Mouse (Mus musculus) lung, embryonic 14.5 days (tissue): Measurements from ENCODE around the gene Tdrd6. TPM values are rescaled to one million over a fixed set of nuclear protein-coding genes. Genes with fewer than 3 reads are reported as not detected.
A peak's percentile ranks its signal among the peaks of the same experiment; 100 is the strongest.

Source experiments
- ATAC-seq: fragments of 200-750 bp; cut with Nextera tagmentation; 2 replicates; pipeline ENCODE4 v1.8.0; 2017; ENCODE audit warnings: mild to moderate bottlenecking, moderate TSS enrichment, moderate library complexity; ENCODE audit not compliant: insufficient read depth
- DNase-seq: peaks from one replicate; pipeline ENCODE4 v3.0.0-alpha.2; 2015
- H3K27ac ChIP-seq: fragments of 300-500 bp; sonication (generic); 2 replicates; pipeline ENCODE4 v1.5.1; 2014; ENCODE audit warnings: low read depth, mild to moderate bottlenecking, moderate library complexity
- H3K27me3 ChIP-seq: fragments of 300-500 bp; sonication (generic); 2 replicates; pipeline ENCODE4 v1.6.1; 2014; ENCODE audit warnings: low read length, control low read depth; ENCODE audit not compliant: insufficient read depth
- H3K36me3 ChIP-seq: fragments of 300-500 bp; sonication (generic); 2 replicates; pipeline ENCODE4 v1.6.1; 2014; ENCODE audit warnings: control low read depth; ENCODE audit not compliant: insufficient read depth
- H3K4me1 ChIP-seq: fragments of 300-500 bp; sonication (generic); 2 replicates; pipeline ENCODE4 v1.6.1; 2014; ENCODE audit warnings: antibody characterized with exemption, control low read depth; ENCODE audit not compliant: insufficient read depth
- H3K4me2 ChIP-seq: fragments of 300-500 bp; sonication (generic); 2 replicates; pipeline ENCODE4 v1.6.1; 2014; ENCODE audit warnings: mild to moderate bottlenecking
- H3K4me3 ChIP-seq: fragments of 300-500 bp; sonication (generic); 2 replicates; pipeline ENCODE4 v1.5.1; 2014; ENCODE audit warnings: low read depth, low read length
- H3K9ac ChIP-seq: fragments of 300-500 bp; sonication (generic); 2 replicates; pipeline ENCODE4 v1.6.1; 2014
- H3K9me3 ChIP-seq: fragments of 300-500 bp; sonication (generic); 2 replicates; pipeline ENCODE4 v1.6.1; 2016; ENCODE audit warnings: low read depth, low read length, control low read depth
- CTCF ChIP-seq: IDR thresholded peaks from 2 replicates; pipeline ENCODE4 v1.5.1; 2016; ENCODE audit warnings: antibody characterized with exemption, low read depth
- WGBS: fragments of 180-500 bp; shearing (Covaris S2); extraction: QIAGEN DNeasy Blood & Tissue Kit; methylation state at CpG from one replicate; pipeline ENCODE4 v1.1.7; 2014; 5-methylcytosine and 5-hydroxymethylcytosine counted together
- polyA plus RNA-seq: library from polyadenylated mRNA; unstranded; fragments of >200 nt; fragmentation: Nextera tagmentation; extraction: Ambion mirVana; gene quantifications from 2 replicates; pipeline ENCODE4 v1.2.1, GENCODE M21; 2014

Tdrd6 gene
- polyA plus RNA-seq, 1 experiment from 2014 or later, result not detected

GRCm38 (mm10) chr17:43587278-43587677 is 42.8 kb downstream of the Tdrd6 start:
- no peak for TF ChIP-seq CTCF

GRCm38 (mm10) chr17:43584771-43585170 is 45.3 kb downstream of the Tdrd6 start:
- Histone ChIP-seq H3K9ac (no peak overlapping the region), H3K36me3 (no peaks in the 10 kb centered on the region), H3K27me3 (no peaks in the 10 kb centered on the region), H3K4me1 (0 out of 2 replicates have a peak, but pooled peaks cover 10% of the 10 kb centered on the region), H3K9me3 (no peaks in the 10 kb centered on the region), H3K4me3 (no peak overlapping the region), H3K4me2 (no peak overlapping the region), H3K27ac (no peak overlapping the region)
- TF ChIP-seq CTCF, result no peak
- peak; percentile 51 for DNase-seq
- WGBS, result 51% methylated on average over 7 of the region's 7 CpGs
- ATAC-seq, result no peak

More at GRCm38 (mm10) chr17:43587278-43587677, 42.8 kb downstream of the Tdrd6 start:
- H3K36me3 ChIP-seq, result no peaks in the 10 kb centered on the region
- no peak overlapping the region for H3K9ac ChIP-seq
- DNase-seq, result no peak
- WGBS, result 82% methylated on average over 2 of the region's 2 CpGs
- no peak overlapping the region for H3K4me2 ChIP-seq
- H3K4me1 ChIP-seq, result 0 out of 2 replicates have a peak, but pooled peaks cover 2% of the 10 kb centered on the region
- H3K27me3 ChIP-seq, result no peaks in the 10 kb centered on the region
- no peaks in the 10 kb centered on the region for H3K9me3 ChIP-seq
- H3K4me3 ChIP-seq, result no peak overlapping the region
- ATAC-seq, result no peak
- no peak overlapping the region for H3K27ac ChIP-seq

DNA sequence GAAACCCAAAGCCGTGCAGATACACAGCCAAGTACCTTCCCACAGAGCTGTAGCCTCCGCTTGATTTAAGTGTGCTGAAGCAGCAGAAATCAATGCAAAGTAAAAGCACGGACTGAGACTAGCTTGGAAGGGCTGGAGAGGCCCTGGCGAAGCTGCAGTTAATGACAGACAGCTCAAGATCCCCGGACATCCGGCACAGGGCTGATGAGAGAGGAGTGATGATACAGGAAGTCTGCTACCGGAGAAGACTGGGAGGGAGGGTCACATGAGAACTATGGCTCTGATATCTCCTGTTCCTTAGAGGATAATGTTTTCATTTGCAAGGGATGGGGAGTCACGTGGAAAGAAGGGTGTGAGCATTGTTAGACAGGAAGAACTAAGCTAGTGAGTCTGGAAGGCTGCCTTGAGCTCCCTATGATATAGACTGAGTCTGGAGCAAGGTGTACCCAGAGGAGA is 49.1 kb downstream of the Tdrd6 start:
- WGBS, result 19% methylated on average over 8 of the region's 8 CpGs
- no peak for TF ChIP-seq CTCF
- no peaks in the 10 kb centered on the region for H3K27me3 ChIP-seq
- H3K27ac ChIP-seq, result peak overlapping the region; percentile 67; the same call in 1 of the 2 replicates
- H3K9me3 ChIP-seq, result no peaks in the 10 kb centered on the region
- H3K36me3 ChIP-seq, result no peaks in the 10 kb centered on the region
- H3K4me1 ChIP-seq, result 0 out of 2 replicates have a peak, but pooled peaks cover 10% of the 10 kb centered on the region
- peak overlapping the region; percentile 35; the same call in 1 of the 2 replicates for H3K4me2 ChIP-seq
- H3K4me3 ChIP-seq, result no peak overlapping the region; the same call in 1 of the 2 replicates
- ATAC-seq (peak; percentile 78), DNase-seq (peak; percentile 63)
- H3K9ac ChIP-seq, result no peak overlapping the region

- Histone ChIP-seq H3K4me2 (peak overlapping the region; percentile 35; the same call in 1 of the 2 replicates), H3K4me1 (0 out of 2 replicates have a peak, but pooled peaks cover 10% of the 10 kb centered on the region), H3K4me3 (no peak overlapping the region), H3K36me3 (no peaks in the 10 kb centered on the region), H3K9ac (no peak overlapping the region), H3K9me3 (no peaks in the 10 kb centered on the region), H3K27ac (peak overlapping the region; percentile 67; the same call in 1 of the 2 replicates), H3K27me3 (no peaks in the 10 kb centered on the region)
- no peak for DNase-seq
- 30% methylated on average over 3 of the region's 3 CpGs for WGBS
- no peak for ATAC-seq
- no peak for TF ChIP-seq CTCF
These were observed 49.6 kb downstream of the Tdrd6 start for GRCm38 (mm10) chr17:43580456-43580855.

DNA sequence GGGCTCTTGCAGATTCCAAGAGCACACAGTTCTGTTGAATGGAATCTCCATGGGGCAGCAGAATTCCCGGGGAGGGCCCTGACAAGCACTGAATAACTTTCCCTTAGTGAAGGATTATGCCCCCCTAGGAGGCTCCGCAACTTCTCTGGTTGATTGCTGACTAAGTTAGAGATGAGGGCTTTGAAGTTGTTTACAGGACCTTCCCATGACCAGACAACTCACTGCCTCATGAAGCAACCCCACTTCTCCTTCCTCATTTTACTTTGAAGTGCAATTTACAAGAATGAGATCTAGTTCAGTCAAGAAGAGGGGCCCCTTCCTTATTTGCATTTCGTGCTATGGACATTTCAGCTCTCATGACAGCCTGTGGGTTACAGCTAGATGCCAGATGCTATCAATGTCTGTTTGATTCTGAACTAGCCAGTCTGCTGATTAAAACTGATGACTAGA is 56.5 kb downstream of the Tdrd6 start:
- 27% methylated on average over 3 of the region's 3 CpGs for WGBS
- no peak overlapping the region for H3K4me3 ChIP-seq
- no peaks in the 10 kb centered on the region for H3K27me3 ChIP-seq
- no peak for DNase-seq
- no peaks in the 10 kb centered on the region for H3K9me3 ChIP-seq
- H3K4me1 ChIP-seq, result no peaks in the 10 kb centered on the region; the same call in 1 of the 2 replicates
- H3K4me2 ChIP-seq, result no peak overlapping the region
- H3K9ac ChIP-seq, result no peak overlapping the region
- no peak for TF ChIP-seq CTCF
- no peak overlapping the region for H3K27ac ChIP-seq
- no peaks in the 10 kb centered on the region for H3K36me3 ChIP-seq
- no peak for ATAC-seq

DNA sequence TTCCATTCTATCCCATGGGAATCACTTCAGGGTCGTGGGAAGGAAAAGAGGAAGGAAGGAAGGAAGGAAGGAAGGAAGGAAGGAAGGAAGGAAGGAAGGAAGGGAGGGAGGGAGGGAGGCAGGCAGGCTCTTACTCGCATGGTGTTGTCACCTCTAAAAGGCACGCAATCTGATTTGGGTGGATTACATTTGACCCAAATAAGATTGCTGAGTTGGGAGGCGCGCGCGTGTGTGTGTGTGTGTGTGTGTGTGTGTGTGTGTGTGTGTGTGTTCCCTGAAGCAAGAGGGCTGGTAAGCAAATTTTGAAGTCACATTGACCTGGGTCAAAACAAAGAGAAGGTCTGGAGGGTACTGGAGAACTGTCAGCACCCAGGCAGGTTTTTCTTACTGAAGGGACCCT is 60.8 kb downstream of the Tdrd6 start:
- Histone ChIP-seq H3K9ac (no peak overlapping the region), H3K27me3 (no peaks in the 10 kb centered on the region), H3K36me3 (no peaks in the 10 kb centered on the region), H3K27ac (no peak overlapping the region), H3K4me2 (no peak overlapping the region), H3K4me3 (no peak overlapping the region), H3K4me1 (no peaks in the 10 kb centered on the region; the same call in 1 of the 2 replicates), H3K9me3 (no peaks in the 10 kb centered on the region)
- WGBS, result 48% methylated on average over 7 of the region's 7 CpGs
- no peak for TF ChIP-seq CTCF
- DNase-seq (no peak), ATAC-seq (no peak)

DNA sequence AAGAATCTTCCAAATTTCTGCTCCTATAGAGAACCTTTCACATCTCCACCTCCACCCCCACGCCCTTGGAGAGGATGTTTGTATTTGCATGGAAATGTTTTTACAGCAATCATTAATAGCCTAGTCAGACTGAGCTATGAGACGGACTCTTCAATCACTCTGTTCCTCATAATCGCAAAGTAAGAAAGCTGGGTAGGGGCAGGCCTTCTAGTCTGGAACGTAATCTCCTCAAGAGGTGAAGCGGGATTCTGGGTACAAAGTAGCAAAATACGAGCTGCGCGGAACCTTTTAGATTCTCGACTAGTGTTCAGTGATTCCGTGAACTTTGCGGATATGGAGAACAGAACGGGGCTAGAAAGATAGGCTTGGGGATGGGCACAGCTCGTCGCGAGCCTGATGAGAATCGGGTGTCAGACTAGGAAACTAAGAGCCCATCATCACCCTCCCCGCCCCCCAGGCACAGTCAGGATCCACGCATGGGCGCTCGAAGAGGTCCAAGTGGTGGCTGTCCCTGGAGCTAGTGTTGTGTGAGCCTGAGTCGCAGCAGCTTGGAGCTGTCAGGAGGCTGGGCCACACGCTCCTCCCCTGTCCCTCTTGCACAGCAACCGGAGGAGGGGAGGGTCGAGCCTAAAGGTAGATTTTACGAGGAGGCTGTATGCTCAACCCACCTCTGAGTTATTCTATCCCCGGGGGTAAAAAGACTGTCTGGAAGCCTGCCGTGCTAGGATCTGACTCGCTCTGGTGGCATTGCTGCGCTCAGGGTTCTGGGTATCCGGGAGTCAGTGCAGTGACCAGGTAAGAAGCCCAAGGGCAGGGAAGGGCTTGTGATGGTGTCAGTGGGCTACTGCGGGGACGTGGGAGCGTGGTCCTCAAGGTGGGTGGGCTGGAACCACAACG is 61.9 kb downstream of the Tdrd6 start, which contains the start of gene Pla2g7:
Gene Pla2g7, plus strand, starts transcription at position 107 of the 897 bp plus-strand sequence.
- peak within 1 kb of the TSS; percentile 55; the same call in 1 of the 2 replicates for H3K27ac ChIP-seq
- WGBS, result under 1% methylated on average over 34 of the region's 34 CpGs

More for the DNA sequence above, 61.9 kb downstream of the Tdrd6 start, which contains the start of gene Pla2g7:
- H3K9ac ChIP-seq, result peak within 1 kb of the TSS; percentile 56
- peak within 1 kb of the TSS; percentile 87 for H3K4me2 ChIP-seq
- DNase-seq (peak; percentile 77), ATAC-seq (peak; percentile 96)
- H3K4me1 ChIP-seq, result no peaks in the 10 kb centered on the region
- H3K4me3 ChIP-seq, result peak within 1 kb of the TSS; percentile 43
- H3K36me3 ChIP-seq, result no peaks in the 10 kb centered on the region
- H3K27me3 ChIP-seq, result no peaks in the 10 kb centered on the region
- no peaks in the 10 kb centered on the region for H3K9me3 ChIP-seq
- TF ChIP-seq CTCF, result no peak
